Comparison of ENCODE assay signal across 17 mouse cellular contexts in genomic region chr13:42080131-42080916, GRCm38 (mm10). TPM values are rescaled to one million over a fixed set of nuclear protein-coding genes. Genes with fewer than 3 reads are reported as not detected.
DNase-seq lines count a peak whose midpoint lies in the region; ATAC-seq and TF ChIP-seq lines count a peak whose summit lies in the region.
"Had no signal": no experiment of that assay in that cellular context is flagged by ENCODE, and none has a peak within 500 bp of the region (broad histone marks: within the 10 kb centered on the region; RNA-seq: fewer than 3 reads in every experiment).

No protein-coding gene starts in this region.

- H3K9me3 ChIP-seq in forebrain, postnatal 0 days (ENCODE audit: low read length) = no peaks in the 10 kb centered on the region
- no peaks in the 10 kb centered on the region for H3K9me3 ChIP-seq in forebrain, embryonic 10.5 days
- no peaks in the 10 kb centered on the region for H3K9me3 ChIP-seq in megakaryocyte, embryonic 14.5 days
- H3K9me3 ChIP-seq: embryonic facial prominence, embryonic 13.5 days; forebrain, embryonic 13.5 days; heart, embryonic 12.5 days; hindbrain, embryonic 10.5 days had no signal

- 0 out of 2 replicates have a peak, but pooled peaks cover 3% of the 10 kb centered on the region for H3K4me1 ChIP-seq in forebrain, postnatal 0 days (ENCODE audit: insufficient read depth)
- peaks cover 4% of the 10 kb centered on the region; the same call in 1 of the 2 replicates for H3K4me1 ChIP-seq in forebrain, embryonic 10.5 days
- peaks cover 73% of the 10 kb centered on the region for H3K4me1 ChIP-seq in megakaryocyte, embryonic 14.5 days
- H3K4me1 ChIP-seq: embryonic facial prominence, embryonic 13.5 days; forebrain, embryonic 13.5 days had no signal

- no peak overlapping the region for H3K27ac ChIP-seq in forebrain, postnatal 0 days (ENCODE audit: low read depth, low read length)
- no peak overlapping the region for H3K27ac ChIP-seq in forebrain, embryonic 10.5 days
- no peak overlapping the region for H3K27ac ChIP-seq in left cerebral cortex, adult 2 months
- H3K27ac ChIP-seq: embryonic facial prominence, embryonic 13.5 days; forebrain, embryonic 13.5 days; heart, adult 2 months; hindbrain, embryonic 10.5 days; hindbrain, embryonic 14.5 days had no signal

- WGBS in forebrain, postnatal 0 days = 54% methylated on average over 10 of the region's 10 CpGs
- WGBS in forebrain, embryonic 10.5 days = 70% methylated on average over 10 of the region's 10 CpGs

- no peak overlapping the region for H3K4me3 ChIP-seq in forebrain, postnatal 0 days (ENCODE audit: low read depth, low read length)
- H3K4me3 ChIP-seq in forebrain, embryonic 10.5 days = no peak overlapping the region
- peak overlapping the region; percentile 67 for H3K4me3 ChIP-seq in megakaryocyte, embryonic 14.5 days (replicated peaks)
- H3K4me3 ChIP-seq in left cerebral cortex, adult 2 months = no peak overlapping the region
- H3K4me3 ChIP-seq: embryonic facial prominence, embryonic 13.5 days; forebrain, embryonic 13.5 days; heart, adult 2 months; heart, embryonic 12.5 days; hindbrain, embryonic 10.5 days had no signal

- no peak for TF ChIP-seq CTCF in forebrain, postnatal 0 days (IDR thresholded peaks at IDR 0.05; ENCODE audit: low read depth)
- TF ChIP-seq CTCF in left cerebral cortex, adult 2 months (IDR thresholded peaks at IDR 0.05) = no peak

- peak; percentile 66 for ATAC-seq in forebrain, postnatal 0 days
- ATAC-seq in megakaryocyte, adult 5-6 weeks (ENCODE audit: poor library complexity, severe bottlenecking) = no peak
- ATAC-seq in common myeloid progenitor, adult 5-6 weeks (replicated peaks; ENCODE audit: low read depth, poor library complexity, severe bottlenecking) = peak; percentile 37; the same call in 1 of the 2 replicates
- ATAC-seq: forebrain, embryonic 13.5 days had no signal

- no peaks in the 10 kb centered on the region for H3K36me3 ChIP-seq in forebrain, postnatal 0 days (ENCODE audit: insufficient read depth)
- H3K36me3 ChIP-seq in forebrain, embryonic 10.5 days (replicated peaks) = peaks cover 60% of the 10 kb centered on the region
- H3K36me3 ChIP-seq in megakaryocyte, embryonic 14.5 days (replicated peaks; ENCODE audit: low read length) = peaks cover 77% of the 10 kb centered on the region

- intact Hi-C loops in left cerebral cortex, adult 2 months (cut with DNase I) = no loop called here

- H3K4me2 ChIP-seq in forebrain, postnatal 0 days (ENCODE audit: low read depth) = no peak overlapping the region
- H3K4me2 ChIP-seq: embryonic facial prominence, embryonic 13.5 days; forebrain, embryonic 13.5 days; heart, embryonic 12.5 days; hindbrain, embryonic 14.5 days had no signal

- H3K27me3 ChIP-seq in forebrain, postnatal 0 days (ENCODE audit: insufficient read depth, low read length) = no peaks in the 10 kb centered on the region
- H3K27me3 ChIP-seq in forebrain, embryonic 10.5 days (ENCODE audit: poor library complexity, severe bottlenecking) = no peaks in the 10 kb centered on the region
- no peaks in the 10 kb centered on the region for H3K27me3 ChIP-seq in megakaryocyte, embryonic 14.5 days (replicated peaks)
- H3K27me3 ChIP-seq: embryonic facial prominence, embryonic 13.5 days; forebrain, embryonic 13.5 days; heart, embryonic 12.5 days had no signal

- DNase-seq in forebrain, postnatal 0 days = no peak
- no peak for DNase-seq in forebrain, embryonic 10.5 days (ENCODE audit: extremely low spot score, low spot score)
- peak; percentile 20 for DNase-seq in brain, adult 2 months (ENCODE audit: low read depth, low spot score)
- no peak for DNase-seq in left cerebral cortex, adult 2 months (ENCODE audit: extremely low spot score in 1 of 2, low spot score in 2 of 2)
- no peak for DNase-seq in left cerebral cortex, adult 8-10 months (ENCODE audit: low spot score in 2 of 2)
- DNase-seq: adrenal gland, postnatal 14 days; cerebellum, adult 2 months; gastrocnemius, postnatal 10 days; heart, adult 2 months had no signal

- no peak overlapping the region for H3K9ac ChIP-seq in forebrain, postnatal 0 days
- H3K9ac ChIP-seq: embryonic facial prominence, embryonic 13.5 days; forebrain, embryonic 13.5 days; heart, embryonic 12.5 days; hindbrain, embryonic 14.5 days had no signal

RNA-seq across cellular contexts. Expression of gene Hivep1, which starts 28.5 kb away (rescaled TPM):
- total RNA-seq in forebrain, postnatal 0 days (2014; rRNA removed) = 19.9 and 26.7 TPM in 2 replicates
- polyA plus RNA-seq in forebrain, postnatal 0 days (2015; fragmentation: Nextera tagmentation; extraction: Ambion mirVana) = 10.8 and 16.6 TPM in 2 replicates
- polyA plus RNA-seq in forebrain, embryonic 10.5 days (2016; fragmentation: Nextera tagmentation; extraction: Ambion mirVana) = 7.4 and 7.9 TPM in 2 replicates
- 38.2 and 122 TPM in 2 replicates for polyA plus RNA-seq in megakaryocyte, embryonic 14.5 days (2012; ENCODE audit: insufficient read depth, low replicate concordance)
- 35.4 and 50.6 TPM in 2 replicates for total RNA-seq in megakaryocyte, adult 5-6 weeks (2015)
- total RNA-seq in megakaryocyte, adult 5-6 weeks (2017) = 8.0 and 16.3 TPM in 2 replicates
- total RNA-seq in common myeloid progenitor, adult 5-6 weeks (2017) = 26.5 and 26.6 TPM in 2 replicates
- total RNA-seq in left cerebral cortex, adult 2 months (2021) = 10 to 100 TPM; 69.7 to 71.7 TPM
- total RNA-seq in left cerebral cortex, adult 8-10 months (2022) = 10 to 100 TPM; 47.6 to 60.6 (median 51.3) TPM
